7 mouse cellular contexts compared by ENCODE assay signal in the genomic region with DNA sequence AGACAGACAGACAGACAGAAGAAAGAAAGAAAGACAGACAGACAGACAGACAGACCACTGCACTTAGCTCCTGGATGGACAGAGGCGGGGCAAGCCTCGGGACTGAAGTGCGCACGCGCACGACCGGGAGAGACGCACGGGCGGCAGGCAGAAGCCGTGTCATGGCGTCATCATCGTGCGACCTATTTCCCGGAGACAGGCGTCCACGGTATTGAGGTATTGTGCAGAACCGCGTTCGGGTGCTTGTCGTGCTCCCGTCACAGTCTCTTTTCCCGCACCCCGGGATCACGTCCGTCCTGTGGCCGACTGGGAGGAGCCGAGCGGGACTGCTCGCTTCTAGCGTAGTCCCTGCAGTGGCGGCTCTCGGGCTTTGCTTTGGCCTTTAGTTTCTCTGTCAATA. TPM values are rescaled to one million over a fixed set of nuclear protein-coding genes. Genes with fewer than 3 reads are reported as not detected.
DNase-seq lines count a peak whose midpoint lies in the region; ATAC-seq lines count a peak whose summit lies in the region.

A gene (plus strand): TSS at position 137 of the 400 bp plus-strand sequence.

- peak within 1 kb of the TSS; percentile 92 for H3K9ac ChIP-seq in intestine, embryonic 16.5 days (ENCODE audit: low read depth, low read length)
- H3K9ac ChIP-seq in midbrain, embryonic 11.5 days (ENCODE audit: low read length), result peak within 1 kb of the TSS; percentile 86

- H3K27ac ChIP-seq in intestine, embryonic 16.5 days (ENCODE audit: low read length), result peak within 1 kb of the TSS; percentile 93
- H3K27ac ChIP-seq in midbrain, embryonic 11.5 days (ENCODE audit: low read depth, low read length), result peak within 1 kb of the TSS; percentile 50

- H3K36me3 ChIP-seq in intestine, embryonic 16.5 days (ENCODE audit: control insufficient read depth, insufficient read depth, low read length), result no peaks in the 10 kb centered on the region
- H3K36me3 ChIP-seq in midbrain, embryonic 11.5 days (ENCODE audit: control insufficient read depth, insufficient read depth, low read length), result no peaks in the 10 kb centered on the region

- peak within 1 kb of the TSS; percentile 61 for H3K4me2 ChIP-seq in intestine, embryonic 16.5 days (ENCODE audit: low read depth, low read length)
- H3K4me2 ChIP-seq in midbrain, embryonic 11.5 days, result peak within 1 kb of the TSS; percentile 47

- H3K4me3 ChIP-seq in intestine, embryonic 16.5 days (ENCODE audit: low read length), result peak within 1 kb of the TSS; percentile 87
- peak within 1 kb of the TSS; percentile 71 for H3K4me3 ChIP-seq in midbrain, embryonic 11.5 days (ENCODE audit: low read depth, low read length)

- no peaks in the 10 kb centered on the region for H3K9me3 ChIP-seq in intestine, embryonic 16.5 days (ENCODE audit: control insufficient read depth, low read length)
- no peaks in the 10 kb centered on the region for H3K9me3 ChIP-seq in midbrain, embryonic 11.5 days (ENCODE audit: control insufficient read depth, low read length)

- DNase-seq in adrenal gland, adult 2 months, result peak; percentile 95
- peak; percentile 91 for DNase-seq in embryo, embryonic 11.5 days (ENCODE audit: low read depth, low spot score)
- peak; percentile 92 to 97 for DNase-seq in gastrocnemius, postnatal 4 days (ENCODE audit: low spot score in 2 of 2)
- DNase-seq in left cerebral cortex, postnatal 36 days (ENCODE audit: low spot score in 2 of 2), result peak; percentile 95 to 96
- DNase-seq in midbrain, embryonic 11.5 days (ENCODE audit: low spot score, missing footprints), result peak; percentile 99
- DNase-seq in skeletal muscle tissue, adult 2 months (ENCODE audit: low read depth, low spot score), result peak; percentile 96

- intact Hi-C loops in left cerebral cortex, postnatal 36 days (cut with DNase I), result loop anchor here (5.0 kb wide), 1 partner anchor 100 kb away; a partner anchor contains a TSS

- under 1% methylated on average over 33 of the region's 33 CpGs for WGBS in intestine, embryonic 16.5 days
- 0% methylated on average over 26 of the region's 33 CpGs for WGBS in midbrain, embryonic 11.5 days

- no peaks in the 10 kb centered on the region for H3K27me3 ChIP-seq in intestine, embryonic 16.5 days (replicated peaks; ENCODE audit: control insufficient read depth, insufficient read depth, low read length)
- no peaks in the 10 kb centered on the region for H3K27me3 ChIP-seq in midbrain, embryonic 11.5 days (ENCODE audit: control insufficient read depth, insufficient read depth, low read length)

- ATAC-seq in intestine, embryonic 16.5 days, result peak; percentile 91
- ATAC-seq in midbrain, embryonic 11.5 days (ENCODE audit: low FRiP score), result peak; percentile 93

- H3K4me1 ChIP-seq in intestine, embryonic 16.5 days (ENCODE audit: control insufficient read depth, insufficient read depth, low read length), result peaks cover 4% of the 10 kb centered on the region; the same call in 1 of the 2 replicates
- H3K4me1 ChIP-seq in midbrain, embryonic 11.5 days (ENCODE audit: control insufficient read depth, insufficient read depth, low read length), result peaks cover 2% of the 10 kb centered on the region; the same call in 1 of the 2 replicates

RNA-seq across cellular contexts. Expression of the gene that starts here (rescaled TPM):
- total RNA-seq in adrenal gland, adult 2 months (2021), result 10 to 100 TPM; 56.9 to 59.4 TPM
- 2.3 and 5.8 TPM in 2 replicates for polyA plus RNA-seq in adrenal gland, adult 2 months (2012; rRNA removed)
- total RNA-seq in gastrocnemius, postnatal 4 days (2021), result 10 to 100 TPM; 45.5 to 54.3 TPM
- polyA plus RNA-seq in intestine, embryonic 16.5 days (2015; fragmentation: Nextera tagmentation; extraction: Ambion mirVana), result 104 and 105 TPM in 2 replicates
- total RNA-seq in left cerebral cortex, postnatal 36 days (2021), result 10 to 100 TPM; 36.6 to 39.8 TPM
- 127 and 134 TPM in 2 replicates for polyA plus RNA-seq in midbrain, embryonic 11.5 days (2014; fragmentation: Nextera tagmentation; extraction: Ambion mirVana)

Comparison
In these comparisons a context has a peak if more than half of its experiments do, and no peak if none do; other contexts are left out.
1. Peak in every context shown above with its lines: DNase-seq, ATAC-seq, H3K4me3 ChIP-seq and H3K27ac ChIP-seq.
2. RNA of the gene that starts here (polyA plus RNA-seq): 127 to 134 TPM in midbrain, embryonic 11.5 days and 104 to 105 TPM in intestine, embryonic 16.5 days; 2.3 to 5.8 TPM in adrenal gland, adult 2 months; every median in the first group is over 10 times any median in the second.